Mouse (Mus musculus): ENCODE results near the gene Gm1043.

GRCm38 (mm10) chr5:37263816-37264215, 178.6 kb downstream of the Gm1043 start:
- TF ChIP-seq CTCF (IDR thresholded peaks at IDR 0.05; ENCODE audit: insufficient read depth, low read depth, low read length), result no peak
- TF ChIP-seq POLR2A (IDR thresholded peaks at IDR 0.05; ENCODE audit: insufficient read depth, low read depth, low read length), result no peak
